Mouse (Mus musculus): ENCODE results near the gene Gbp5. TPM values are rescaled to one million over a fixed set of nuclear protein-coding genes. Genes with fewer than 3 reads are reported as not detected.

The Gbp5 gene
- polyA plus RNA-seq, 1 experiment from 2014 or later, result not detected

GRCm38 (mm10) chr3:142490465-142490864 lies 3.3 kb upstream of the Gbp5 start:
- ATAC-seq (peak; percentile 63), DNase-seq (ENCODE audit: low spot score) (peak; percentile 84)
- Histone ChIP-seq H3K4me3 (ENCODE audit: low read depth, low read length) (no peak overlapping the region), H3K4me2 (ENCODE audit: low read length) (no peak overlapping the region), H3K27ac (ENCODE audit: low read depth, low read length) (no peak overlapping the region), H3K36me3 (ENCODE audit: control insufficient read depth, insufficient read depth, low read length) (no peaks in the 10 kb centered on the region), H3K9ac (ENCODE audit: low read length) (no peak overlapping the region), H3K4me1 (ENCODE audit: control insufficient read depth, insufficient read depth, low read length) (no peaks in the 10 kb centered on the region), H3K9me3 (replicated peaks; ENCODE audit: control insufficient read depth, low read length) (no peaks in the 10 kb centered on the region), H3K27me3 (replicated peaks; ENCODE audit: control insufficient read depth, insufficient read depth, low read length) (no peaks in the 10 kb centered on the region)
- WGBS, result 82% methylated on average over 1 of the region's 1 CpGs

- H3K36me3 ChIP-seq (ENCODE audit: control insufficient read depth, insufficient read depth, low read length), result no peaks in the 10 kb centered on the region
- H3K4me1 ChIP-seq (ENCODE audit: control insufficient read depth, insufficient read depth, low read length), result no peaks in the 10 kb centered on the region
- H3K4me3 ChIP-seq (ENCODE audit: low read depth, low read length), result no peak overlapping the region
- H3K9ac ChIP-seq (ENCODE audit: low read length), result no peak overlapping the region
- no peak for DNase-seq (ENCODE audit: low spot score)
- ATAC-seq, result no peak
- H3K4me2 ChIP-seq (ENCODE audit: low read length), result no peak overlapping the region
- no peaks in the 10 kb centered on the region for H3K9me3 ChIP-seq (replicated peaks; ENCODE audit: control insufficient read depth, low read length)
- WGBS, result 95% methylated on average over 5 of the region's 5 CpGs
- no peaks in the 10 kb centered on the region for H3K27me3 ChIP-seq (replicated peaks; ENCODE audit: control insufficient read depth, insufficient read depth, low read length)
- no peak overlapping the region for H3K27ac ChIP-seq (ENCODE audit: low read depth, low read length)
Measured at GRCm38 (mm10) chr3:142495146-142495655, 1.4 kb downstream of the Gbp5 start.

GRCm38 (mm10) chr3:142496113-142497101 lies 2.6 kb downstream of the Gbp5 start:
- Histone ChIP-seq H3K9ac (ENCODE audit: low read length) (no peak overlapping the region), H3K4me3 (ENCODE audit: low read depth, low read length) (no peak overlapping the region), H3K9me3 (replicated peaks; ENCODE audit: control insufficient read depth, low read length) (no peaks in the 10 kb centered on the region), H3K4me2 (ENCODE audit: low read length) (peak overlapping the region; percentile 15; the same call in 1 of the 2 replicates), H3K4me1 (ENCODE audit: control insufficient read depth, insufficient read depth, low read length) (no peaks in the 10 kb centered on the region), H3K27ac (ENCODE audit: low read depth, low read length) (no peak overlapping the region), H3K36me3 (ENCODE audit: control insufficient read depth, insufficient read depth, low read length) (no peaks in the 10 kb centered on the region), H3K27me3 (replicated peaks; ENCODE audit: control insufficient read depth, insufficient read depth, low read length) (no peaks in the 10 kb centered on the region)
- DNase-seq (ENCODE audit: low spot score) (no peak), ATAC-seq (no peak)
- 58% methylated on average over 14 of the region's 14 CpGs for WGBS

- Histone ChIP-seq H3K9ac (ENCODE audit: low read length) (no peak overlapping the region), H3K4me2 (ENCODE audit: low read length) (peak overlapping the region; percentile 15; the same call in 1 of the 2 replicates), H3K27ac (ENCODE audit: low read depth, low read length) (no peak overlapping the region), H3K4me1 (ENCODE audit: control insufficient read depth, insufficient read depth, low read length) (no peaks in the 10 kb centered on the region), H3K27me3 (replicated peaks; ENCODE audit: control insufficient read depth, insufficient read depth, low read length) (no peaks in the 10 kb centered on the region), H3K36me3 (ENCODE audit: control insufficient read depth, insufficient read depth, low read length) (no peaks in the 10 kb centered on the region), H3K9me3 (replicated peaks; ENCODE audit: control insufficient read depth, low read length) (no peaks in the 10 kb centered on the region), H3K4me3 (ENCODE audit: low read depth, low read length) (no peak overlapping the region)
- DNase-seq (ENCODE audit: low spot score) (no peak), ATAC-seq (no peak)
- 45% methylated on average over 15 of the region's 15 CpGs for WGBS
Measured at GRCm38 (mm10) chr3:142497123-142497841, 3.5 kb downstream of the Gbp5 start.

- H3K4me1 ChIP-seq (ENCODE audit: control insufficient read depth, insufficient read depth, low read length), result no peaks in the 10 kb centered on the region
- H3K27ac ChIP-seq (ENCODE audit: low read depth, low read length), result no peak overlapping the region
- 77% methylated on average over 5 of the region's 5 CpGs for WGBS
- no peaks in the 10 kb centered on the region for H3K36me3 ChIP-seq (ENCODE audit: control insufficient read depth, insufficient read depth, low read length)
- ATAC-seq (no peak), DNase-seq (ENCODE audit: low spot score) (peak; percentile 40)
- no peak overlapping the region for H3K9ac ChIP-seq (ENCODE audit: low read length)
- no peaks in the 10 kb centered on the region for H3K9me3 ChIP-seq (replicated peaks; ENCODE audit: control insufficient read depth, low read length)
- no peaks in the 10 kb centered on the region for H3K27me3 ChIP-seq (replicated peaks; ENCODE audit: control insufficient read depth, insufficient read depth, low read length)
- no peak overlapping the region for H3K4me3 ChIP-seq (ENCODE audit: low read depth, low read length)
- H3K4me2 ChIP-seq (ENCODE audit: low read length), result no peak overlapping the region
Measured at GRCm38 (mm10) chr3:142498941-142499340, 5.2 kb downstream of the Gbp5 start.

GRCm38 (mm10) chr3:142528116-142528515 lies 34.3 kb downstream of the Gbp5 start:
- no peaks in the 10 kb centered on the region for H3K36me3 ChIP-seq (ENCODE audit: control insufficient read depth, insufficient read depth, low read length)
- no peak overlapping the region for H3K9ac ChIP-seq (ENCODE audit: low read length)
- no peak overlapping the region for H3K4me3 ChIP-seq (ENCODE audit: low read depth, low read length)
- DNase-seq (ENCODE audit: low spot score) (no peak), ATAC-seq (no peak)
- no peaks in the 10 kb centered on the region for H3K9me3 ChIP-seq (replicated peaks; ENCODE audit: control insufficient read depth, low read length)
- H3K27ac ChIP-seq (ENCODE audit: low read depth, low read length), result no peak overlapping the region
- no peaks in the 10 kb centered on the region for H3K27me3 ChIP-seq (replicated peaks; ENCODE audit: control insufficient read depth, insufficient read depth, low read length)
- 0 out of 2 replicates have a peak, but pooled peaks cover 7% of the 10 kb centered on the region for H3K4me1 ChIP-seq (ENCODE audit: control insufficient read depth, insufficient read depth, low read length)
- 49% methylated on average over 3 of the region's 3 CpGs for WGBS
- H3K4me2 ChIP-seq (ENCODE audit: low read length), result no peak overlapping the region

- Histone ChIP-seq H3K36me3 (ENCODE audit: control insufficient read depth, insufficient read depth, low read length) (no peaks in the 10 kb centered on the region), H3K9ac (ENCODE audit: low read length) (no peak overlapping the region), H3K9me3 (replicated peaks; ENCODE audit: control insufficient read depth, low read length) (no peaks in the 10 kb centered on the region), H3K4me1 (ENCODE audit: control insufficient read depth, insufficient read depth, low read length) (0 out of 2 replicates have a peak, but pooled peaks cover 7% of the 10 kb centered on the region), H3K27me3 (replicated peaks; ENCODE audit: control insufficient read depth, insufficient read depth, low read length) (no peaks in the 10 kb centered on the region), H3K4me2 (ENCODE audit: low read length) (peak overlapping the region; percentile 86), H3K4me3 (ENCODE audit: low read depth, low read length) (peak overlapping the region; percentile 48), H3K27ac (ENCODE audit: low read depth, low read length) (no peak overlapping the region)
- ATAC-seq (no peak; the same call in 1 of the 2 replicates), DNase-seq (ENCODE audit: low spot score) (no peak)
- 69% methylated on average over 2 of the region's 2 CpGs for WGBS
Measured at GRCm38 (mm10) chr3:142529597-142529996, 35.8 kb downstream of the Gbp5 start.

- Histone ChIP-seq H3K4me1 (ENCODE audit: control insufficient read depth, insufficient read depth, low read length) (0 out of 2 replicates have a peak, but pooled peaks cover 7% of the 10 kb centered on the region), H3K27me3 (replicated peaks; ENCODE audit: control insufficient read depth, insufficient read depth, low read length) (no peaks in the 10 kb centered on the region), H3K4me3 (ENCODE audit: low read depth, low read length) (peak within 1 kb of the TSS; percentile 48), H3K27ac (ENCODE audit: low read depth, low read length) (no peak within 1 kb of the TSS), H3K4me2 (ENCODE audit: low read length) (peak within 1 kb of the TSS; percentile 86), H3K9me3 (replicated peaks; ENCODE audit: control insufficient read depth, low read length) (no peaks in the 10 kb centered on the region), H3K36me3 (ENCODE audit: control insufficient read depth, insufficient read depth, low read length) (no peaks in the 10 kb centered on the region), H3K9ac (ENCODE audit: low read length) (peak within 1 kb of the TSS; percentile 56)
- WGBS, result 4% methylated on average over 30 of the region's 30 CpGs
- peak; percentile 56 for DNase-seq (ENCODE audit: low spot score)
- ATAC-seq, result peak; percentile 75
Measured at GRCm38 (mm10) chr3:142530087-142530953, 36.5 kb downstream of the Gbp5 start, which contains the start of gene Gbp7. Gene Gbp7, plus strand, starts transcription at chr3:142530342.

Data from forebrain, embryonic 14.5 days (tissue).